Mouse (Mus musculus) megakaryocyte, embryonic 14.5 days (primary cell): ENCODE results near the gene Polr1a.

Experiments used
- FLI1 ChIP-seq: IDR thresholded peaks from 2 replicates; pipeline ENCODE4 v1.6.1; 2012; ENCODE audit warnings: low read length, inconsistent platforms, mixed read lengths
- GATA1 ChIP-seq: IDR thresholded peaks from 3 replicates; pipeline ENCODE4 v1.6.1; 2012; ENCODE audit warnings: mixed read lengths, low read length, inconsistent platforms, borderline replicate concordance

GRCm38 (mm10) chr6:71927911-71928310, 19.1 kb downstream of the Polr1a start:
- TF ChIP-seq GATA1, result no peak
- no peak for TF ChIP-seq FLI1
